Mouse (Mus musculus) forebrain, embryonic 15.5 days (tissue): ENCODE data around the gene Rasl2-9. TPM values are rescaled to one million over a fixed set of nuclear protein-coding genes. Genes with fewer than 3 reads are reported as not detected.

ENCODE experiments used
- ATAC-seq: fragments of 200-750 bp; cut with Nextera tagmentation; replicated peaks from 2 replicates; pipeline ENCODE4 v1.8.0; 2017; ENCODE audit warnings: mild to moderate bottlenecking, moderate TSS enrichment, moderate library complexity
- H3K27ac ChIP-seq: fragments of 300-500 bp; sonication (generic); replicated peaks from 2 replicates; pipeline ENCODE4 v1.5.1; 2015; ENCODE audit warnings: mild to moderate bottlenecking, inconsistent platforms
- H3K27me3 ChIP-seq: fragments of 300-500 bp; sonication (generic); 2 replicates; pipeline ENCODE4 v1.6.1; 2015; ENCODE audit warnings: inconsistent platforms
- H3K36me3 ChIP-seq: fragments of 300-500 bp; sonication (generic); 2 replicates; pipeline ENCODE4 v1.6.1; 2015; ENCODE audit warnings: mild to moderate bottlenecking, inconsistent platforms
- H3K4me1 ChIP-seq: fragments of 300-500 bp; sonication (generic); 2 replicates; pipeline ENCODE4 v1.6.1; 2015; ENCODE audit warnings: inconsistent platforms
- H3K4me2 ChIP-seq: fragments of 300-500 bp; sonication (generic); replicated peaks from 2 replicates; pipeline ENCODE4 v1.6.1; 2015; ENCODE audit warnings: mild to moderate bottlenecking, inconsistent platforms
- H3K4me3 ChIP-seq: fragments of 300-500 bp; sonication (generic); 2 replicates; pipeline ENCODE4 v1.5.1; 2015; ENCODE audit warnings: mild to moderate bottlenecking, inconsistent platforms
- H3K9ac ChIP-seq: fragments of 300-500 bp; sonication (generic); replicated peaks from 2 replicates; pipeline ENCODE4 v1.6.1; 2015; ENCODE audit warnings: mild to moderate bottlenecking, inconsistent platforms
- H3K9me3 ChIP-seq: fragments of 300-500 bp; sonication (generic); 2 replicates; pipeline ENCODE4 v1.6.1; 2016; ENCODE audit warnings: inconsistent platforms
- WGBS: fragments of 180-500 bp; shearing (Covaris S2); methylation state at CpG from one replicate; pipeline ENCODE4 v1.1.7; 2015; ENCODE audit warnings: mixed read lengths; 5-methylcytosine and 5-hydroxymethylcytosine counted together
- polyA plus RNA-seq: library from polyadenylated mRNA; unstranded; fragments of >200 nt; fragmentation: Nextera tagmentation; extraction: Ambion mirVana; gene quantifications from 2 replicates; pipeline ENCODE4 v1.2.1, GENCODE M21; 2015

The Rasl2-9 gene
- polyA plus RNA-seq, 1 experiment from 2014 or later: not detected

GRCm38 (mm10) chr7:5092381-5092780, 33.4 kb downstream of the Rasl2-9 start:
- Histone ChIP-seq H3K9ac (no peak overlapping the region), H3K4me3 (no peak overlapping the region), H3K4me2 (no peak overlapping the region), H3K36me3 (peaks cover 56% of the 10 kb centered on the region), H3K27ac (no peak overlapping the region), H3K4me1 (no peaks in the 10 kb centered on the region), H3K9me3 (no peaks in the 10 kb centered on the region), H3K27me3 (no peaks in the 10 kb centered on the region)
- WGBS: 95% methylated on average over 6 of the region's 6 CpGs
- no peak for ATAC-seq

GRCm38 (mm10) chr7:5091008-5091728, 34.6 kb downstream of the Rasl2-9 start:
- Histone ChIP-seq H3K36me3 (peaks cover 49% of the 10 kb centered on the region), H3K4me2 (no peak overlapping the region), H3K27ac (no peak overlapping the region), H3K27me3 (no peaks in the 10 kb centered on the region), H3K9ac (no peak overlapping the region), H3K9me3 (no peaks in the 10 kb centered on the region), H3K4me3 (no peak overlapping the region), H3K4me1 (no peaks in the 10 kb centered on the region)
- ATAC-seq: no peak
- 91% methylated on average over 15 of the region's 15 CpGs for WGBS

- 94% methylated on average over 15 of the region's 15 CpGs for WGBS
- Histone ChIP-seq H3K4me2 (no peak overlapping the region), H3K9me3 (no peaks in the 10 kb centered on the region), H3K36me3 (peaks cover 42% of the 10 kb centered on the region), H3K4me1 (no peaks in the 10 kb centered on the region), H3K4me3 (no peak overlapping the region), H3K9ac (no peak overlapping the region), H3K27ac (no peak overlapping the region), H3K27me3 (no peaks in the 10 kb centered on the region)
- no peak for ATAC-seq
Observed at GRCm38 (mm10) chr7:5089853-5090252, 35.9 kb downstream of the Rasl2-9 start.

- H3K4me3 ChIP-seq: no peak overlapping the region
- WGBS: 89% methylated on average over 4 of the region's 4 CpGs
- peaks cover 8% of the 10 kb centered on the region for H3K4me1 ChIP-seq
- H3K9me3 ChIP-seq: no peaks in the 10 kb centered on the region
- no peak overlapping the region for H3K9ac ChIP-seq
- ATAC-seq: no peak
- no peaks in the 10 kb centered on the region for H3K27me3 ChIP-seq
- peaks cover 36% of the 10 kb centered on the region for H3K36me3 ChIP-seq
- H3K27ac ChIP-seq: no peak overlapping the region
- H3K4me2 ChIP-seq: no peak overlapping the region
Observed at GRCm38 (mm10) chr7:5087886-5088285, 37.9 kb downstream of the Rasl2-9 start.

GRCm38 (mm10) chr7:5086921-5087440, 38.8 kb downstream of the Rasl2-9 start:
- H3K4me1 ChIP-seq: peaks cover 15% of the 10 kb centered on the region
- H3K9me3 ChIP-seq: no peaks in the 10 kb centered on the region
- no peaks in the 10 kb centered on the region for H3K27me3 ChIP-seq
- no peak overlapping the region for H3K4me3 ChIP-seq
- ATAC-seq: no peak
- peaks cover 29% of the 10 kb centered on the region for H3K36me3 ChIP-seq
- H3K4me2 ChIP-seq: no peak overlapping the region
- H3K9ac ChIP-seq: no peak overlapping the region
- no peak overlapping the region for H3K27ac ChIP-seq
- WGBS: 76% methylated on average over 5 of the region's 5 CpGs

- Histone ChIP-seq H3K9me3 (no peaks in the 10 kb centered on the region), H3K27me3 (no peaks in the 10 kb centered on the region), H3K9ac (no peak overlapping the region), H3K4me3 (no peak overlapping the region), H3K27ac (no peak overlapping the region), H3K4me2 (no peak overlapping the region), H3K4me1 (peaks cover 29% of the 10 kb centered on the region), H3K36me3 (peaks cover 19% of the 10 kb centered on the region)
- ATAC-seq: no peak
- WGBS: 94% methylated on average over 1 of the region's 1 CpGs
Observed at GRCm38 (mm10) chr7:5085512-5085911, 40.2 kb downstream of the Rasl2-9 start.

GRCm38 (mm10) chr7:5083325-5084105, 42.2 kb downstream of the Rasl2-9 start:
- ATAC-seq: no peak
- WGBS: 95% methylated on average over 18 of the region's 18 CpGs
- H3K27me3 ChIP-seq: no peaks in the 10 kb centered on the region

GRCm38 (mm10) chr7:5081939-5082338, 43.8 kb downstream of the Rasl2-9 start:
- WGBS: 100% methylated on average over 2 of the region's 2 CpGs
- Histone ChIP-seq H3K9ac (no peak overlapping the region; the same call in 1 of the 2 replicates), H3K4me1 (peaks cover 31% of the 10 kb centered on the region), H3K4me2 (peak overlapping the region; percentile 64; the same call in 1 of the 2 replicates), H3K36me3 (peaks cover 39% of the 10 kb centered on the region), H3K27me3 (no peaks in the 10 kb centered on the region), H3K9me3 (no peaks in the 10 kb centered on the region), H3K4me3 (no peak overlapping the region), H3K27ac (no peak overlapping the region)
- ATAC-seq: no peak

More at GRCm38 (mm10) chr7:5083325-5084105, 42.2 kb downstream of the Rasl2-9 start:
- H3K9ac ChIP-seq: no peak overlapping the region
- H3K4me3 ChIP-seq: no peak overlapping the region
- H3K36me3 ChIP-seq: peaks cover 24% of the 10 kb centered on the region
- H3K4me1 ChIP-seq: peaks cover 31% of the 10 kb centered on the region
- H3K27ac ChIP-seq: no peak overlapping the region
- H3K4me2 ChIP-seq: no peak overlapping the region
- no peaks in the 10 kb centered on the region for H3K9me3 ChIP-seq

GRCm38 (mm10) chr7:5081241-5081640, 44.5 kb downstream of the Rasl2-9 start:
- no peak for ATAC-seq
- Histone ChIP-seq H3K27ac (no peak overlapping the region), H3K4me1 (peaks cover 31% of the 10 kb centered on the region), H3K27me3 (no peaks in the 10 kb centered on the region), H3K4me3 (peak overlapping the region; percentile 98), H3K9ac (peak overlapping the region; percentile 96; the same call in 1 of the 2 replicates), H3K4me2 (peak overlapping the region; percentile 64), H3K36me3 (peaks cover 46% of the 10 kb centered on the region), H3K9me3 (no peaks in the 10 kb centered on the region)
- WGBS: 70% methylated on average over 6 of the region's 6 CpGs

- H3K27me3 ChIP-seq: no peaks in the 10 kb centered on the region
- H3K9ac ChIP-seq: peak overlapping the region; percentile 96
- no peaks in the 10 kb centered on the region for H3K9me3 ChIP-seq
- peaks cover 49% of the 10 kb centered on the region for H3K36me3 ChIP-seq
- H3K4me3 ChIP-seq: peak overlapping the region; percentile 98
- H3K4me2 ChIP-seq: peak overlapping the region; percentile 64
- 20% methylated on average over 6 of the region's 6 CpGs for WGBS
- peaks cover 31% of the 10 kb centered on the region for H3K4me1 ChIP-seq
- ATAC-seq: no peak
- H3K27ac ChIP-seq: peak overlapping the region; percentile 87
Observed at GRCm38 (mm10) chr7:5080815-5081214, 44.9 kb downstream of the Rasl2-9 start.

- Histone ChIP-seq H3K27ac (peak within 1 kb of the TSS; percentile 87), H3K9ac (peak within 1 kb of the TSS; percentile 96), H3K4me2 (peak within 1 kb of the TSS; percentile 64), H3K27me3 (no peaks in the 10 kb centered on the region), H3K36me3 (peaks cover 50% of the 10 kb centered on the region), H3K4me3 (peak within 1 kb of the TSS; percentile 98), H3K4me1 (peaks cover 31% of the 10 kb centered on the region), H3K9me3 (no peaks in the 10 kb centered on the region)
- ATAC-seq: peak; percentile 98
- WGBS: under 1% methylated on average over 81 of the region's 81 CpGs
Observed at GRCm38 (mm10) chr7:5080010-5080751, 45.6 kb downstream of the Rasl2-9 start, which contains the start of gene Epn1. Gene Epn1 (plus strand): TSS chr7:5080235.
